Mouse (Mus musculus) forebrain, postnatal 0 days (tissue): Measurements from ENCODE around the gene Dscaml1. TPM values are rescaled to one million over a fixed set of nuclear protein-coding genes. Genes with fewer than 3 reads are reported as not detected.

Experiments
- ATAC-seq: fragments of 200-750 bp; cut with Nextera tagmentation; 2 replicates; pipeline ENCODE4 v1.8.0; 2017; ENCODE audit warnings: mild to moderate bottlenecking, moderate library complexity
- DNase-seq: peaks from one replicate; pipeline ENCODE4 v3.0.0-alpha.2; 2015
- H3K27ac ChIP-seq: fragments of 300-500 bp; sonication (generic); 2 replicates; pipeline ENCODE4 v1.5.1; 2014; ENCODE audit warnings: low read depth, mild to moderate bottlenecking, antibody characterized with exemption, low read length, moderate library complexity, mixed read lengths
- H3K27me3 ChIP-seq: fragments of 300-500 bp; sonication (generic); 2 replicates; pipeline ENCODE4 v1.6.1; 2014; ENCODE audit warnings: mild to moderate bottlenecking, low read length, mixed read lengths; ENCODE audit not compliant: insufficient read depth
- H3K36me3 ChIP-seq: fragments of 300-500 bp; sonication (generic); 2 replicates; pipeline ENCODE4 v1.6.1; 2014; ENCODE audit warnings: mild to moderate bottlenecking, moderate library complexity; ENCODE audit not compliant: insufficient read depth
- H3K4me1 ChIP-seq: fragments of 300-500 bp; sonication (generic); 2 replicates; pipeline ENCODE4 v1.6.1; 2014; ENCODE audit warnings: antibody characterized with exemption; ENCODE audit not compliant: insufficient read depth
- H3K4me2 ChIP-seq: fragments of 300-500 bp; sonication (generic); 2 replicates; pipeline ENCODE4 v1.6.1; 2014; ENCODE audit warnings: low read depth, mild to moderate bottlenecking, moderate library complexity
- H3K4me3 ChIP-seq: fragments of 300-500 bp; sonication (generic); 2 replicates; pipeline ENCODE4 v1.5.1; 2014; ENCODE audit warnings: low read depth, low read length, mixed read lengths
- H3K9ac ChIP-seq: fragments of 300-500 bp; sonication (generic); 2 replicates; pipeline ENCODE4 v1.6.1; 2014; ENCODE audit warnings: mild to moderate bottlenecking
- H3K9me3 ChIP-seq: fragments of 300-500 bp; sonication (generic); 2 replicates; pipeline ENCODE4 v1.6.1; 2016; ENCODE audit warnings: low read length
- CTCF ChIP-seq: sonication (generic); IDR thresholded peaks from 2 replicates; pipeline ENCODE4 v1.5.1; 2016; ENCODE audit warnings: antibody characterized with exemption, control low read depth, low read depth
- WGBS: fragments of 180-500 bp; shearing (Covaris S2); extraction: QIAGEN DNeasy Blood & Tissue Kit; methylation state at CpG from one replicate; pipeline ENCODE4 v1.1.7; 2014; 5-methylcytosine and 5-hydroxymethylcytosine counted together
- polyA plus RNA-seq: library from polyadenylated mRNA; unstranded; fragments of >200 nt; fragmentation: Nextera tagmentation; extraction: Ambion mirVana; gene quantifications from 2 replicates; pipeline ENCODE4 v1.2.1, GENCODE M21; 2015
- total RNA-seq: library from RNA; depleted of rRNA; stranded (reverse); fragments of >200 nt; gene quantifications from 2 replicates; pipeline ENCODE4 v1.2.3, GENCODE M21; 2014

Dscaml1 gene
- total and polyA plus RNA-seq, 2 experiments from 2014 or later = 19.6 to 42.6 TPM

DNA sequence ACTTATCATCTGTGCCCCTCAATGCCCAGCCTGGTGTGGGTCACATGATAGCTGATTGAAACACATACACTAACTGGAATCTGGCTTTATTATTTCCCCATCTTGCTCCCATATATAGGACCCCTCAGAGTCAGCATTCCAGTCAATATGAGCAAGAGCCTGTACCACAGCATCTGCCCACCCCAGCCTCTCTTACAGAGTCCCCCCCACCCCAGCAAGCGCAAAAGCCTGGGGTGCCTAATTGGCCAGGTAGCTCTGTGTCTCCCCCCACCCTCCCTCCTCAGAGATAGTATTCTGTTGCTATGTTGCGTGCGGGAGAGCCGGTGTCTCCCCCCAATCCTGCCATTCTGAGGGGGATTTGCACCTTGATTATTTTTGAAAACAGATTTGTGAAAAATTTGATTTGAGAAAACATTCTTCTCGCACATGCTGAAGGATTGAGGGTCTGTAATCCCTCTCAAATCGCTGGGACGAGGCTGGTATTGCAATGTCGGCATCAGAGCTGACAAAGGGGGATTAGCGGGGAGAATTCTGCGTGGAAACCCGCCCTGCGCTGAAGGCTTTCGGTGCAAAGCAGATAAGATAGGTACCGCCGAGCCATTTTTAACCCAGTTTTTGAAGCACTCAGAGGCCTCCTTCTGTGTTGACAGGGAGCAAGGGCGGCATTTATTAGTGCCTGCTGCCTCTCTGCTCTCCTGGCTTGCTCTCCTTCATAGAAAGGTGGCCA lies 153.8 kb downstream of the Dscaml1 start:
- H3K27ac ChIP-seq = peak overlapping the region; percentile 45

DNA sequence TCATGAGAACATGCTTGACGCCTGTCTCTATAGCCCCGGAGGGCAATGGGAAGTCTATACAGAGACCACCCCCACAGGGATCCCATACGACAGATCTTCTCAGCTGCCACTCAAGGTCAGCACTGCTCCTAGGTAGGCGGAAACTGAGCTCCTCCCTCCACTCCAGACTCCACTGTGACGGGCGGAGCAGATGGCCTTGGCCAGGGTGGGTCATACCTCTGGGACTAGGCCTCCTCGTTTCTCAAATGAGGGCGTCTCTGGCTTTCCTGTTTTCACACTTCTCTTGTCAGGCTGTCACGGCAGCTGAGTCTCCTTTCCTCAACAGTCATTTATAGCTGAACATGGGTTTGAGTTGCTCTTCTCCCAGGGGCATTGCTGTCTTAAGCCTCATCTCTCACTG lies 160.0 kb downstream of the Dscaml1 start:
- DNase-seq (no peak), ATAC-seq (no peak)
- TF ChIP-seq CTCF = no peak
- Histone ChIP-seq H3K27ac (no peak overlapping the region), H3K9ac (no peak overlapping the region), H3K36me3 (no peaks in the 10 kb centered on the region), H3K9me3 (no peaks in the 10 kb centered on the region), H3K4me2 (no peak overlapping the region), H3K4me1 (no peaks in the 10 kb centered on the region; the same call in 1 of the 2 replicates), H3K27me3 (no peaks in the 10 kb centered on the region), H3K4me3 (no peak overlapping the region)
- 64% methylated on average over 9 of the region's 9 CpGs for WGBS

More for the DNA sequence above, 153.8 kb downstream of the Dscaml1 start:
- no peak overlapping the region for H3K4me2 ChIP-seq
- ATAC-seq (no peak), DNase-seq (no peak)
- H3K4me1 ChIP-seq = no peaks in the 10 kb centered on the region; the same call in 1 of the 2 replicates
- no peak overlapping the region for H3K4me3 ChIP-seq
- no peak overlapping the region for H3K9ac ChIP-seq
- no peaks in the 10 kb centered on the region for H3K27me3 ChIP-seq
- WGBS = 56% methylated on average over 16 of the region's 16 CpGs
- H3K9me3 ChIP-seq = no peaks in the 10 kb centered on the region
- no peaks in the 10 kb centered on the region for H3K36me3 ChIP-seq
- TF ChIP-seq CTCF = no peak

DNA sequence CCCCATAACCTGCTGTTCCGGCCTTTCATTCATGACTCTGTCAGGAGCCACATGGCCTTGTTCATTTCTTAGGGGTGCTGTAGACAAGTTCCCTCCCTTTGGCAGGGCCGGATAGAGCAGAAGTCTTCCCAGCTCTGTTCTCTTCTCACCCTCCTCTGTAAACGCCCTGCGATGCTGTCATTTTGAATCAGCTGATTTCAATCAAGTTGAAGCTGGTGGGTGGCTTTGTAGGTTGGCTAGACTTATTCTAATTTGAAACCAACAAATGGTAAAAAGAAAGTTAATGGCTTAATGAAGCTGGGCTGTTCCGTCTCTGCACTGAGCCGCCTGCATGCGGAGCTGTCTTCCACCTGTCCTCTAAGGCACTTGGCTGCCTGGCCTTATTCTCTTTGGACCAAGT lies 161.3 kb downstream of the Dscaml1 start:
- Histone ChIP-seq H3K9me3 (no peaks in the 10 kb centered on the region), H3K36me3 (no peaks in the 10 kb centered on the region), H3K4me3 (no peak overlapping the region), H3K9ac (no peak overlapping the region), H3K27ac (no peak overlapping the region), H3K27me3 (no peaks in the 10 kb centered on the region), H3K4me2 (no peak overlapping the region), H3K4me1 (peaks cover 5% of the 10 kb centered on the region; the same call in 1 of the 2 replicates)
- DNase-seq = no peak
- 60% methylated on average over 7 of the region's 7 CpGs for WGBS
- peak; percentile 38; the same call in 1 of the 2 replicates for ATAC-seq
- TF ChIP-seq CTCF = no peak

DNA sequence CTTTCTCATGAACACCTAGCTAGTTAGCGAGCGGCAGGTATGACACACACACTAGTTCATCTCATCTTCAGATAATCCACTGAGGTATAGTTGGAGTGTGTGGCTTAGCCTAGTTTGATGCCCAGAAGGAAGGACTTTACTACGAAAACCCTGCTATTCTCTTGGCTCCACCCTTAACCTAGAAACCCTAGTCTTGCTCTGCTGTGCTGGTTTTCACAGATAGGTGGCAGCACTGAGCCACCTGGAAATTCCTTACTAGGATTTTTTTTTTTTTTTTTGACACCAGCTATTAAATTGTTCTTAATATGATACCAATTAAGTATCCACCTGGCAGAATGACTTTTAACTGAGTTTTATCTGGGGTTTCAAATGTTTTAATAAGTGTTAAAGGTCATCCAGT lies 163.4 kb downstream of the Dscaml1 start:
- peak; percentile 76 for TF ChIP-seq CTCF
- Histone ChIP-seq H3K27me3 (no peaks in the 10 kb centered on the region), H3K4me1 (peaks cover 6% of the 10 kb centered on the region; the same call in 1 of the 2 replicates), H3K9ac (no peak overlapping the region), H3K36me3 (no peaks in the 10 kb centered on the region), H3K4me2 (no peak overlapping the region), H3K9me3 (no peaks in the 10 kb centered on the region), H3K4me3 (no peak overlapping the region), H3K27ac (no peak overlapping the region)
- 72% methylated on average over 3 of the region's 3 CpGs for WGBS
- ATAC-seq (no peak), DNase-seq (peak; percentile 69)

DNA sequence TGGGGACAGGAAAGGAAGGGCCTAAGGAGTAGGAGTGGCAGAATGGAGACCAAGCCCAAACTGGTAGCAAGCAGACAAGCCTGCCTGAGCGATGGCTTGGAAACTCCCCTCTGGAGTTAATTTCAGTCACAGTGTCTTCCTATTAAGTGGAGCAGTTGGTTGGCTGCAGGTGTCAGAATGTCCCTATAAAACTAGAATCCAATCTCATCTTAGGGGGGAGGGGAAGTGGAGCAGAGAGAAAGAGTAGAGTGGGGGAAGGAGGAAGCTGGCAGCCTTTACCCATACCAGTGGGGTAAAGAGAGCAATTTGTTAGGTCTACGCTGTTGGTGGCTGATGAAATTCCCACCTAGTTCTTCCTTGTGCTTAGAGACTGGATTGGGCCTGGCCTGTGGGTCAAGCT lies 164.6 kb downstream of the Dscaml1 start:
- Histone ChIP-seq H3K4me1 (peaks cover 6% of the 10 kb centered on the region; the same call in 1 of the 2 replicates), H3K27ac (no peak overlapping the region), H3K4me3 (no peak overlapping the region), H3K9ac (no peak overlapping the region), H3K27me3 (no peaks in the 10 kb centered on the region), H3K36me3 (no peaks in the 10 kb centered on the region), H3K4me2 (no peak overlapping the region), H3K9me3 (no peaks in the 10 kb centered on the region)
- ATAC-seq = no peak
- 72% methylated on average over 2 of the region's 2 CpGs for WGBS
- no peak for TF ChIP-seq CTCF
- DNase-seq = no peak

DNA sequence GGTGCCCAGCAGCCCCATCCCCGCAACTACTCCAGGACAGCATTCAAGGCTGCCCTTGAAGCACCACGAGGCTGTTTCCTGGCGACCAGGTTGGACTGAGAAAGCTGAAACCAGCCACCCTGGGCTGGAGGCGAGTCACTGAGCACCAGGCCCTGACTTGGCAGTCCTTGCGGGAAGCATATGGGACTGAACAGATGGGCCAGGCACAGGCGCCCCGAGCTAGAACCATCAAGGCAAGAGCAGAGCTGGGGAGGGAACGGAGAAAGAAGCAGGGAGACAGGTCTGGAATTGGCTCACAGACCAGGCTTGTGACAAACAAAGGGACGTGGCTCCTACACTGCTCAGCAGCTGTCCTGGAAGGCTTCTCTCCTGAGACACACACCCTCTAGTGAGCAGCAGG lies 165.9 kb downstream of the Dscaml1 start:
- Histone ChIP-seq H3K4me3 (no peak overlapping the region), H3K27me3 (no peaks in the 10 kb centered on the region), H3K9me3 (no peaks in the 10 kb centered on the region), H3K9ac (no peak overlapping the region), H3K27ac (peak overlapping the region; percentile 54; the same call in 1 of the 2 replicates), H3K36me3 (no peaks in the 10 kb centered on the region), H3K4me1 (peaks cover 6% of the 10 kb centered on the region; the same call in 1 of the 2 replicates), H3K4me2 (no peak overlapping the region)
- TF ChIP-seq CTCF = no peak
- ATAC-seq = peak; percentile 74
- DNase-seq = peak; percentile 68
- 67% methylated on average over 9 of the region's 9 CpGs for WGBS

DNA sequence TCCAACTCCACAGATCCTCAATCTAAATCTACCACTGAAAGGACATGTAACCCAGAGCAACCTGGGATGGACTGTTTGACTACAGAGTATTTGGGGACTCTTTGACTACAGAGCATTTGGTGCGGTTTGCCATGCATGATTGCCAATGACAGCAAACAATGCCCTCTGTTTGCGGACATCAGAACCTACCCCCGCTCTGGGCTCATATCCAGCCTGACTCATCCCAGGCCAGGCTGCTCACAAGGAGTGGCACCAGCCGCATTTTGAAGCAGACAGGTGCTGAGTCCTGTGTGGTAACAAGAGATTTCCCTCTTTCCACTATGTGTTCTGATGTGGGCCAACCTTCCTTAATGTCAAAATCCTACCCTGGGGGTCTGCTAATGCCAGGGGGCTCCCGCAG lies 171.7 kb downstream of the Dscaml1 start:
- Histone ChIP-seq H3K9ac (no peak overlapping the region), H3K9me3 (no peaks in the 10 kb centered on the region), H3K4me2 (no peak overlapping the region), H3K4me3 (no peak overlapping the region), H3K4me1 (no peaks in the 10 kb centered on the region), H3K27ac (no peak overlapping the region), H3K36me3 (no peaks in the 10 kb centered on the region), H3K27me3 (no peaks in the 10 kb centered on the region)
- 58% methylated on average over 5 of the region's 5 CpGs for WGBS
- no peak for ATAC-seq
- DNase-seq = no peak
- TF ChIP-seq CTCF = no peak
